Mouse (Mus musculus) heart, adult 2 months (tissue): ENCODE measurements around the gene Aph1c.
"Not testable (repeated sequence)": the region's sequence is repeated elsewhere in the genome, so short reads cannot be mapped to it uniquely, and the experiment has no call there.

ENCODE experiments used
- CTCF ChIP-seq: fragments of 200-600 bp; IDR thresholded peaks from 2 replicates; pipeline ENCODE4 v1.8.1; 2022; ENCODE audit warnings: antibody characterized with exemption, mild to moderate bottlenecking, moderate library complexity
- EP300 ChIP-seq: fragments of 200-500 bp; IDR thresholded peaks from 2 replicates; pipeline ENCODE4 v1.6.1; 2011; ENCODE audit warnings: low read depth, low read length, control low read depth; ENCODE audit not compliant: insufficient read depth
- POLR2A ChIP-seq: fragments of 200-500 bp; IDR thresholded peaks from 2 replicates; pipeline ENCODE4 v1.6.1; 2011; ENCODE audit warnings: mild to moderate bottlenecking, low read depth, low read length, control low read depth; ENCODE audit not compliant: insufficient read depth

DNA sequence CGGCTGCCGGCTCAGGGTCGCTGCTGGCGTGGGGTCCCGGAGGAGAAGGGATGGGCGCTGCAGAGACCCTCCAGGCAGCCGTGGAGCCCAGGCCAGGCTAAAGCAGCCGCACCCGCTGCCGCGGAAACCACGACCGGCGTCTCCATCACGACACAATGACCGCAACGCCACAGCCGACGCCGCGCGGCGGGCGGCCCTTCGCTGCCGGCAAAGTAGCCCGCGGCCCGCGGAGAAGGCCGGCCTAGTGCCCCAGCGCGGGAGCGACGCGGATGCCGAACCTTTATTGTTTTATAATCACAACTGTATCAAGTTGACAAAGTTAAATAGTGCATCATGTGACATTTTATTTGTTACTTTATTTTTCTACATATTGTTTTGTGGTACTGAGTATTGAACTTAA, 28.6 kb downstream of the Aph1c start:
- not testable (repeated sequence) for TF ChIP-seq CTCF, POLR2A, EP300
